Mouse (Mus musculus) stomach, embryonic 14.5 days (tissue): ENCODE measurements around the gene Gm10153. TPM values are rescaled to one million over a fixed set of nuclear protein-coding genes. Genes with fewer than 3 reads are reported as not detected.

Source experiments
- polyA plus RNA-seq: library from polyadenylated mRNA; unstranded; fragments of >200 nt; fragmentation: Nextera tagmentation; extraction: Ambion mirVana; gene quantifications from 2 replicates; pipeline ENCODE4 v1.2.1, GENCODE M21; 2014

Gm10153 gene
- polyA plus RNA-seq, 1 experiment from 2014 or later: not detected

Other genes with a start within 250 kb of the Gm10153 start
- gene Brsk2, start 240.6 kb downstream of the Gm10153 start, polyA plus RNA-seq: 1.6 and 2.6 TPM in 2 replicates
- 66.8 and 68.2 TPM in 2 replicates for gene Mob2, start 129.3 kb downstream of the Gm10153 start, polyA plus RNA-seq
- gene Dusp8, start 94.5 kb downstream of the Gm10153 start, polyA plus RNA-seq: 5.2 and 6.4 TPM in 2 replicates
- gene Gm45618, start 69.7 kb downstream of the Gm10153 start, polyA plus RNA-seq: not detected in 2 replicates
- not detected in 2 replicates for gene Gm39115, start 54.4 kb downstream of the Gm10153 start, polyA plus RNA-seq
- gene Gm45337, start 45.8 kb downstream of the Gm10153 start, polyA plus RNA-seq: not detected in 2 replicates
- not detected in 2 replicates for gene Gm29735, start 33.3 kb downstream of the Gm10153 start, polyA plus RNA-seq
- gene Gm4553, start 24.6 kb downstream of the Gm10153 start, polyA plus RNA-seq: not detected in 2 replicates
- not detected in 2 replicates for gene Krtap5-2, start 14.4 kb downstream of the Gm10153 start, polyA plus RNA-seq
- gene Krtap5-3, start 11.0 kb upstream of the Gm10153 start, polyA plus RNA-seq: not detected in 2 replicates
- gene Gm7579, start 21.5 kb upstream of the Gm10153 start, polyA plus RNA-seq: not detected in 2 replicates
- not detected in 2 replicates for gene Krtap5-5, start 39.6 kb upstream of the Gm10153 start, polyA plus RNA-seq
- not detected in 2 replicates for gene Gm40460, start 50.7 kb upstream of the Gm10153 start, polyA plus RNA-seq
- gene Gm2431, start 68.0 kb upstream of the Gm10153 start, polyA plus RNA-seq: not detected in 2 replicates
- gene Gm4559, start 84.0 kb upstream of the Gm10153 start, polyA plus RNA-seq: not detected in 2 replicates
- gene Krtap5-1, start 106.7 kb upstream of the Gm10153 start, polyA plus RNA-seq: not detected in 2 replicates
- not detected in 2 replicates for gene Krtap5-4, start 113.2 kb upstream of the Gm10153 start, polyA plus RNA-seq
- gene Ifitm10, start 183.4 kb upstream of the Gm10153 start, polyA plus RNA-seq: 1.2 and 2.5 TPM in 2 replicates
- gene Gm49369, start 192.3 kb upstream of the Gm10153 start, polyA plus RNA-seq: not detected in 2 replicates
- gene Ctsd, start 197.6 kb upstream of the Gm10153 start, polyA plus RNA-seq: 267 and 273 TPM in 2 replicates
- 4.8 and 6.6 TPM in 2 replicates for gene Syt8, start 244.5 kb upstream of the Gm10153 start, polyA plus RNA-seq